Mouse (Mus musculus): Measurements from ENCODE around the gene Ldlrad3. TPM values are rescaled to one million over a fixed set of nuclear protein-coding genes. Genes with fewer than 3 reads are reported as not detected.
A peak's percentile ranks its signal among the peaks of the same experiment; 100 is the strongest.

The Ldlrad3 gene
- polyA plus RNA-seq, 1 experiment from 2014 or later = 68.2 TPM

GRCm38 (mm10) chr2:102011311-102011975 lies 174.7 kb downstream of the Ldlrad3 start:
- 76% methylated on average over 6 of the region's 6 CpGs for WGBS
- H3K27me3 ChIP-seq = no peaks in the 10 kb centered on the region
- H3K4me3 ChIP-seq (replicated peaks) = no peak overlapping the region
- no peak overlapping the region for H3K4me2 ChIP-seq
- H3K9ac ChIP-seq (replicated peaks) = no peak overlapping the region
- H3K27ac ChIP-seq = no peak overlapping the region
- H3K9me3 ChIP-seq = no peaks in the 10 kb centered on the region
- no peak for ATAC-seq (ENCODE audit: insufficient number of reproducible peaks, insufficient read depth, low FRiP score, low TSS enrichment, low read depth)
- no peaks in the 10 kb centered on the region for H3K36me3 ChIP-seq
- H3K4me1 ChIP-seq (replicated peaks) = peaks cover 32% of the 10 kb centered on the region

GRCm38 (mm10) chr2:102009766-102010265 lies 176.4 kb downstream of the Ldlrad3 start:
- 66% methylated on average over 6 of the region's 6 CpGs for WGBS
- no peak for ATAC-seq (ENCODE audit: insufficient number of reproducible peaks, insufficient read depth, low FRiP score, low TSS enrichment, low read depth)

GRCm38 (mm10) chr2:102006143-102006542 lies 180.0 kb downstream of the Ldlrad3 start:
- Histone ChIP-seq H3K4me3 (replicated peaks) (no peak overlapping the region), H3K9ac (replicated peaks) (no peak overlapping the region), H3K9me3 (no peaks in the 10 kb centered on the region), H3K4me1 (replicated peaks) (peaks cover 64% of the 10 kb centered on the region), H3K27me3 (no peaks in the 10 kb centered on the region), H3K27ac (peak overlapping the region; percentile 36), H3K4me2 (no peak overlapping the region), H3K36me3 (no peaks in the 10 kb centered on the region)
- 45% methylated on average over 4 of the region's 4 CpGs for WGBS
- no peak for ATAC-seq (ENCODE audit: insufficient number of reproducible peaks, insufficient read depth, low FRiP score, low TSS enrichment, low read depth)

More at GRCm38 (mm10) chr2:102009766-102010265, 176.4 kb downstream of the Ldlrad3 start:
- Histone ChIP-seq H3K4me2 (no peak overlapping the region), H3K4me1 (replicated peaks) (peaks cover 49% of the 10 kb centered on the region), H3K36me3 (no peaks in the 10 kb centered on the region), H3K27me3 (no peaks in the 10 kb centered on the region), H3K27ac (no peak overlapping the region), H3K4me3 (replicated peaks) (no peak overlapping the region), H3K9ac (replicated peaks) (no peak overlapping the region), H3K9me3 (no peaks in the 10 kb centered on the region)

- Histone ChIP-seq H3K4me3 (replicated peaks) (no peak overlapping the region), H3K36me3 (no peaks in the 10 kb centered on the region), H3K27me3 (no peaks in the 10 kb centered on the region), H3K4me1 (replicated peaks) (peaks cover 64% of the 10 kb centered on the region), H3K9me3 (no peaks in the 10 kb centered on the region), H3K9ac (replicated peaks) (no peak overlapping the region), H3K4me2 (no peak overlapping the region), H3K27ac (peak overlapping the region; percentile 36)
- 44% methylated on average over 8 of the region's 8 CpGs for WGBS
- no peak for ATAC-seq (ENCODE audit: insufficient number of reproducible peaks, insufficient read depth, low FRiP score, low TSS enrichment, low read depth)
Observed at GRCm38 (mm10) chr2:102005377-102006007, 180.7 kb downstream of the Ldlrad3 start.

GRCm38 (mm10) chr2:102003776-102004264 lies 182.4 kb downstream of the Ldlrad3 start:
- peaks cover 74% of the 10 kb centered on the region for H3K4me1 ChIP-seq (replicated peaks)
- no peaks in the 10 kb centered on the region for H3K27me3 ChIP-seq
- H3K4me3 ChIP-seq (replicated peaks) = no peak overlapping the region
- no peaks in the 10 kb centered on the region for H3K9me3 ChIP-seq
- 56% methylated on average over 7 of the region's 7 CpGs for WGBS
- H3K27ac ChIP-seq = peak overlapping the region; percentile 64; the same call in 1 of the 2 replicates
- ATAC-seq (ENCODE audit: insufficient number of reproducible peaks, insufficient read depth, low FRiP score, low TSS enrichment, low read depth) = no peak
- no peaks in the 10 kb centered on the region for H3K36me3 ChIP-seq
- no peak overlapping the region for H3K9ac ChIP-seq (replicated peaks)
- H3K4me2 ChIP-seq = no peak overlapping the region

- WGBS = 22% methylated on average over 8 of the region's 8 CpGs
- H3K9ac ChIP-seq (replicated peaks) = no peak overlapping the region; the same call in 1 of the 2 replicates
- peak overlapping the region; percentile 64; the same call in 1 of the 2 replicates for H3K27ac ChIP-seq
- H3K27me3 ChIP-seq = no peaks in the 10 kb centered on the region
- H3K4me2 ChIP-seq = no peak overlapping the region
- no peak for ATAC-seq (ENCODE audit: insufficient number of reproducible peaks, insufficient read depth, low FRiP score, low TSS enrichment, low read depth)
- peaks cover 72% of the 10 kb centered on the region for H3K4me1 ChIP-seq (replicated peaks)
- no peaks in the 10 kb centered on the region for H3K36me3 ChIP-seq
- H3K9me3 ChIP-seq = no peaks in the 10 kb centered on the region
- no peak overlapping the region for H3K4me3 ChIP-seq (replicated peaks)
Observed at GRCm38 (mm10) chr2:102002974-102003775, 183.0 kb downstream of the Ldlrad3 start.

- WGBS = 71% methylated on average over 12 of the region's 12 CpGs
- ATAC-seq (ENCODE audit: insufficient number of reproducible peaks, insufficient read depth, low FRiP score, low TSS enrichment, low read depth) = no peak
- Histone ChIP-seq H3K27ac (no peak overlapping the region), H3K9ac (replicated peaks) (no peak overlapping the region; the same call in 1 of the 2 replicates), H3K36me3 (no peaks in the 10 kb centered on the region), H3K4me1 (replicated peaks) (peaks cover 68% of the 10 kb centered on the region), H3K9me3 (no peaks in the 10 kb centered on the region), H3K27me3 (no peaks in the 10 kb centered on the region), H3K4me2 (no peak overlapping the region), H3K4me3 (replicated peaks) (no peak overlapping the region)
Observed at GRCm38 (mm10) chr2:102002408-102002973, 183.7 kb downstream of the Ldlrad3 start.

- H3K36me3 ChIP-seq = no peaks in the 10 kb centered on the region
- no peaks in the 10 kb centered on the region for H3K27me3 ChIP-seq
- ATAC-seq (ENCODE audit: insufficient number of reproducible peaks, insufficient read depth, low FRiP score, low TSS enrichment, low read depth) = no peak
- H3K27ac ChIP-seq = no peak overlapping the region
- peaks cover 71% of the 10 kb centered on the region for H3K4me1 ChIP-seq (replicated peaks)
- H3K4me2 ChIP-seq = no peak overlapping the region
- 17% methylated on average over 1 of the region's 1 CpGs for WGBS
- H3K4me3 ChIP-seq (replicated peaks) = no peak overlapping the region
- H3K9me3 ChIP-seq = no peaks in the 10 kb centered on the region
- no peak overlapping the region for H3K9ac ChIP-seq (replicated peaks)
Observed at GRCm38 (mm10) chr2:102001661-102002060, 184.5 kb downstream of the Ldlrad3 start.

GRCm38 (mm10) chr2:101998911-101999572 lies 187.1 kb downstream of the Ldlrad3 start:
- H3K9me3 ChIP-seq = no peaks in the 10 kb centered on the region
- no peak overlapping the region for H3K4me3 ChIP-seq (replicated peaks)
- H3K27me3 ChIP-seq = no peaks in the 10 kb centered on the region
- no peak for ATAC-seq (ENCODE audit: insufficient number of reproducible peaks, insufficient read depth, low FRiP score, low TSS enrichment, low read depth)
- no peak overlapping the region for H3K9ac ChIP-seq (replicated peaks)
- no peak overlapping the region for H3K4me2 ChIP-seq
- H3K4me1 ChIP-seq (replicated peaks) = peaks cover 56% of the 10 kb centered on the region
- WGBS = 55% methylated on average over 11 of the region's 11 CpGs
- no peak overlapping the region for H3K27ac ChIP-seq
- H3K36me3 ChIP-seq = no peaks in the 10 kb centered on the region

GRCm38 (mm10) chr2:101997013-101997412 lies 189.2 kb downstream of the Ldlrad3 start:
- Histone ChIP-seq H3K27me3 (no peaks in the 10 kb centered on the region), H3K36me3 (no peaks in the 10 kb centered on the region), H3K4me3 (replicated peaks) (no peak overlapping the region), H3K4me1 (replicated peaks) (peaks cover 48% of the 10 kb centered on the region), H3K9me3 (no peaks in the 10 kb centered on the region), H3K9ac (replicated peaks) (no peak overlapping the region), H3K4me2 (no peak overlapping the region), H3K27ac (no peak overlapping the region)
- 51% methylated on average over 11 of the region's 11 CpGs for WGBS
- ATAC-seq (ENCODE audit: insufficient number of reproducible peaks, insufficient read depth, low FRiP score, low TSS enrichment, low read depth) = no peak

Data from limb, embryonic 12.5 days (tissue).